Mouse (Mus musculus) gastrocnemius, adult 18-20 months (tissue): ENCODE data around the gene N4bp2l1. TPM values are rescaled to one million over a fixed set of nuclear protein-coding genes. Genes with fewer than 3 reads are reported as not detected.

ENCODE experiments used
- DNase-seq: peaks from one replicate; pipeline ENCODE4 v3.0.0; 2021; ENCODE audit warnings: low spot score
- total RNA-seq, 2 experiments: library from RNA; stranded (reverse); gene quantifications; 2 replicates each; pipeline ENCODE4 v1.2.3; 2021

The N4bp2l1 gene
- total RNA-seq, 2 experiments from 2014 or later: 2.5 to 3.3 TPM

DNA sequence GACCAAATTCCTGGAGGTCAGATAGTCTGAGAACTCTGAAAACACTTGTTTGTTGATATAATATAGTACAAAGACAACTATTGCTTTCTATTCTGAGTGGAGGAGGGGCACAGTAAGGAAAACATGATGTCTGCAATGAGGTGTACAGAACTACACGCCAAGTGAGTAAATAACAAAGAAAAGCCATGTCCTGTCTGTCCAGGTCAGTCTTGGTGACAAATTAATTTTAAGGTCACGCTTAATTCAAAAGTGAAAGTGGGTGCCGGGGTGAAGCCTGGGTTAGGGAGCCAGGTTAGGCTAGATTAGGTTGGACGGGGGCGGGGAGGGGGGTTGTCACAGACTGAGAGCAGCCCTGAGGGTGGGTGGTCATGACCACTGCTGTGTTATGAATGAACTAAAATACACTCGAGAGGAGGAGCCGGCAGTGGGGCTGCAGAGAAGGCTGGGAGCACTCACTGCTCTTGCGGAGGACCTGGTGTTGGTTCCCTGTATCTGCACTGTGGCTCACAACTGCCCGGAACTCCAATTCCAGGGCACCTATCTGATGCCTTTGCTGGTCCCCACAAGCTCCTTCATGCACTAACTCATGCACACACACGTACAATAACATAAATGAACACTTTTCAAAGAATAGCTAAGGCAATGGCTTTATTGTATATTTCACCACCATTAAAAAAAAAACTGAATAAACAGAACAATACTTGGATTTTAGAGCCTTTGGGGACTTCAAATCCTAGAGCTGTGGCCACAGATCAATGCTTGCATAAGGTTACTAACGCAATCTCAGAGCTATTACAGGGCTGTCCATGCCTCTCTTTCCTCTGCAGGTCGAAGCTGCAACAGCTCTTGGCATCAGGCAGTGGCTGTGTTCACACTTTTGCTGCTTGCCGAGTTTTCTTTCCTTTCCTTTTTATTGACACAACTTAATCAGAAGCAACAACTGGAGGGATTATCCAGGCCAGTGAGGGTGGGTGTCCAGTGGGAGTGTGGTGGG is 2.6 kb upstream of the N4bp2l1 start:
- DNase-seq: no peak

DNA sequence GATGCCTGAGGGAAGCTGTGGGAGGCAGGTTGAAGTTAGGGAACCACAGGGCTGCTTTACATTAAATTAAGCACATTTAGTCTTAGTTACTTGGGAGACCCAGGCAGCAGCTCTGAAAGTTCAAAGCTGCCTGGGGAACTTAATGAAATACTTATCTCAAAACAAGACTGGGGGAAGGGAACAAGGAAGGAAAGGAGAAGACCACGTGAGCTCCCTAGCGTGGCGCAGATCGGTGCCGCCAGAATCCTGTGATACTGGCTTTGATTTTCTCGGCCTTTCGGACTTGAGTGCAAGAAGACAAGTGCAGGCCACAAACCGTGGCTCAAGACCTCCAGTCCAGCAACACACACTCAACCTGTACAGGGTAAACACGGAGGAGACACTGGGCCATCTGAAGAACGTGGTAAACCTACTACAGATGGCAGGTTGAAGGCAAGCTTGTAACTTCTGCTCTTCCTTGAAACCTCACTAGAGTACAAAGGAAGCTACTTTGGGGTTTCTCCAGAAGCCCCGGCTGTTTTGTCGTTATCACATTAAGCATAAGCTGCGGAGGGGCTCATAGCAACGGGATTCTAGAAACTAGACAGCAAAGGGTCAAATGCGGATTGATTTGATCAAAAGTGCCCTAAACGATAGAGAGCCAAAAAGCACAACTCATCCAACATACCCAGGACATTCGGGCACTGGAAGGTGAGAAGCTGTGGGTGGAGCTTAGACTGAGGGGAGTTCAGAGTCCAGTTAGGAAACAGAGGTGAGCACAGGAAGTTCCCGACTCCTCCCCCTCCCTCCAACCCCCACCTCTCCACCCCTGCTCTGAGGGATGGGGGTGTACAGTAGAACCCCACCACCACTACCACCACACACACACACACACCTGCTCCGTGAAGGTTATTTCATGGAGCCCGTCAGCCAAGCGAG is 1.5 kb upstream of the N4bp2l1 start:
- no peak for DNase-seq

DNA sequence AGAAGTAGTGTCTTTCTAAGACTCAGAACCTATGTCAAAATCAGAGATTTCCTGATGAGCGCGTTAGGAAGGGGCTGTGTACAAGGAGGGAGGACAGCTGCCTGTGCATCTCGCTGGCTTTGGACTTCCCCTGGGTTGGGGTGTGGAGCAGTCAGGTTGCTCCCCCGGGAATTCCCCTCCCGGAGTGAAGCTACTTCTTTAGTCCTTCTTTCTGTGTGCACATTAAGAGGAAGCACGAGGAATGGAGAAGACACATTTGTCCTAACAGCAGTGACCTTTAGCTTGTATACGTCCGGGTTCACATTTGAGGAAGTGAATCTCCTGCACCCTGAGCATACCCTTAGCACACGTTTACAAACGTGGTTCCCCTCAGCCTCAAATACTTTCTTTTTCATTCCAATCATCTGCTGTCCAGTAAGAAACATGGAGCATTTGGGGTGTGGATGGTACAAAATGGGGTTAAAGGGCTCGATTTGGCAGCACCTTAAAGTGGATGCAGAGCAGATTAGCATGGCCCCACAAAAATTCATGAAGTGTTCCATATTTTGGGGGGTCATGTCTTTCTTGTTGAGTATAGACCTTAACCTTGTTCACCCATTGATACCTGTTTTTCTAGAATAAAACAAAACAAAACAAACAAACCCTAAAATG is 1.5 kb downstream of the N4bp2l1 start:
- DNase-seq: no peak

DNA sequence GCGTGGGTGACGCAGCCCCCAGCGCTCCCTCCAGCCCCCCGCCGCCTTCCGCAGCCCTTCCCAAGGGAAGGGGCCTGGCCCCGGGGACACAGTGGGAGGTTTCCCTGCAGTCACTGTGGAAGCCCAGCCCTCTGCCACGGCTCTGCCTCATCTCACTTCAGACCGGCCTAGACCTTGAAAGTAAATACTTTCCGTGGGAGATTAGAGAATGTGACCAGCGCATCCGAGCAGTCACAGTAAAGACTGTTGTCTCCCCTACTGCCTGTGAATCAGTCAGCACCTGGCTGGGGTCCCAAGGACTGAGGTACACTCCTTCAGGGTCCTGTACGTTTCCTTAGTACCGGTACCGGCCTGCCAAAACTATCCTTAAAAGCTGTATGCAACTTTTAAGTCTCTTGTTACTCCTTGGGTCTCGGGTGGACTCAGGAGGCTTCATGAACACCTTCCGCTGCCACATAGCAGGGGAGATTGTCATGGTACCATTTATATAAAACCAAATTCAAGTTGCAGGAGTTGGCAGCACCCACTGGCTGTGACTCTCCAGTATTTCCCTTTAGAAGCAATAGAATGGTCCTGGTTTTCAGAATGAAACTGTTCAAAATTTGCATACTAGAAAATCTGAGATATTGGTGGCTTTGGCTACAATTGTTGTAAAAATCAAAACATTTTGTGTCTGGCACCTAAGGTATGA is 2.2 kb downstream of the N4bp2l1 start:
- DNase-seq: no peak

DNA sequence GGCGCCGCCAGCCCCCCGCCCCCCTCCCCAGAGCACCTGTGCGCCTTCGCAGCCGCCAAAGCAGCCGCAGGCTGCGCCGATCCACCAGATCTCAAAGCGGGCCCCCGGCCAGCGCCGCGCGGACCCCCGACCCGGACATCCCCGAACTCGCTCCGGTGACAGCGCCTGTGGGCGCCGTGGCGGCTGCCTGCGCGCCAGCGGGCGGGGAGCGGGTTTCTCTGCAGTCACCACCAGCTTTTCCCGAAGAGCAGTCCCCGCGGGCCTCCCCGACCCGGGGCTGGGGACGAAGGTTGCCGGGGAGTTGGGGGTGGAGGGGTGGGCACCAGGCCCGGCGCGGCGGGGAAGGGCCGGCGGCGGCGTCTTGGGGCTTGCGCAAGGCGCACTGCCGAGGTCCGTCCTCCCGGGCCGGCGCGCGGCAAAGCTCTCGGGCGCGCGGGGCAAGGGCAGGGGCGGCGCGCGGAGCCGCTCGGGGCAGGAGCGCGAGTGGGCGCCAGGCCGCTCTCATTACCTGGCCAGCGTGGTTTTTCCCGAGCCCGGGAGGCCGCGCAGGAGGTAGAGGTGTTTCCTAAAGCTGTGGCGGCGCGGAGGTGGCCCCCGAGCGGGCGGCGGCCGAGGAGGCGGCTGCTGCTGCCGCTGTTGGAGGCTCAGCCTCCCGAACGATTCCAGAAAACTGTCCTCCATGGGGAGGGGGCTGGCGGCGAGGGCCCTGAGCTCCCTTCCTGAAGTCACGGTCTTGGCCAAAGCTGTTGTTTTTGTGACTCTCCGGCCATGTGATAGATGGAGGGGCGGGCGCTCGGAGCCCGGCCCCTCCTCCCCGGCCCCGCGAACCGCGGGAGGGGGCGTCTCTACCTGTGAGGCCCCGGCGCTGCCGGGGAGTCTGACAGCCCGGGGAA is 3.0 kb downstream of the N4bp2l1 start:
- DNase-seq: peak; percentile 22

DNA sequence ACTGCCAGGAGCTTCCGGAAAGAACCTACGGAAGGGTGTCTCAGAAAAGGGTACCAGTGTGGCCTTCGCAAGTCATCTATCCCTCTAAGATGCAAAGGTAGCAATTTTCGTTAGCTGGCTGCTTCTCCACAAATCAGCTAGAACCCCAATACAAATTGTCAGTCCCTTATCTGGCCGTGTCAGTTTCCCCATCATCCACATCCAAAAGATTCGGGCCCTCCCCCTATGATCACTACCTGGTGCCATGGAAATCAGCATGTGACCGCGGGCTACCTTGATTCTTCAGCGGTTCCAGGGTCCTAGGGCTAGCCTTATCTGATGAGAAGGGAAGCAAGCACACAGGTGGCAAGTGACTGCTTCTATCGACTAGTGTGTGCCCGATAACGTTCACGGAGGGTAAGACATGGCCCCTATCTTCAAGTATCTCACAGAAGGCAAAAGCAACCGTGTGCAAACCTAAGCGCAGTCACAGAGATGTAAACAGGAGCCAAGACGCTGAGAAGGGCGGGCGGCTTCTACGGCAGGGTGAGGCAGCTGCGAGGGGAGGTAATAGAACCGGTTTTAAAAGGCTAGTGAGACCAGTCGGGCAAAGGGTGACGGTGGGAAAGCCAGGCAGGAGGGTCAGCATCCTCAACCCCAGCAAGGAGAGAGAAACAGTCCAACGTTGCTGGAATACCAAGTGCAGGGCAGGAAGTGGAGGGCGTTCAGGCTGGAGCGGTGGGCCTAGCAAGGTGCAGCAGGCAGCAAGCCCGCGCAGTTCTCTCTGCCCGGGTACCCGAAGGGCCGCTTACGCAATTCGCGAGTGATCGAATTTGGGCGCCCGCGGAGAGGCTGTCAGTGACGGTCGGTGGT is 3.9 kb downstream of the N4bp2l1 start:
- no peak for DNase-seq

DNA sequence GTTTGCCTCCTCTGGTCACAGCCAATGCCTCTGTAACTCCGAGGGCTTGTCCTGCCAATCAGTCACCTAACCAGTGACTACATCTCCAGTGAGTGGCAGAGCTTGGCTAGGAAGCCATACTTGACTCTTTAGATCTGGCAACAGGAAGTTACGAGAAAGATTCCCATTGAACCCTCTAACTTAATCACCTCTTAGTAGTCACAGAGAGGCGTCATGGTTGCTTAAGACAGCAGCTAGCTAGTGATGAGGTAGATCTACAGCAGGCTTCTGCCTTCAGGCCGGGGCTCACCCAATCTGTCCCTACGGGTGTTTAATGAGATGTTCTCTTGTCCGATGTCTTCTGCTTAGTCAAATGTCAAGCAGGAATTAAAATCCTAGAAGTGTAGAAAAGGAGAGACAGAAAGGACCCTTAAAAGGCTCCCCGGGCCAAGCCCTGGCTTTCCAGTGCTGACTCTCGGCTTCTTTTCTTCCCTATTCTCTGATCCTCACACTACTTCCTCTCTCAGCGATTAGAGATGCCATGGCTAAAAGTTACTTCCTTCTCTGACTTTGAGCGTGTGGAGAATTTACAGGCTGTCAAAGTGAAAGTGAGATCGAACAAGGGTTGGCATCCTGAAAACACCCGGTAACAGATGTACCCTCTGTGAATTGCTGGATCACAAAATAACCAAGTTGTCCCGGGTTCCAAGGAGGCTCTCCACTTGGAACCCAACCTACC is 4.6 kb downstream of the N4bp2l1 start:
- DNase-seq: no peak

DNA sequence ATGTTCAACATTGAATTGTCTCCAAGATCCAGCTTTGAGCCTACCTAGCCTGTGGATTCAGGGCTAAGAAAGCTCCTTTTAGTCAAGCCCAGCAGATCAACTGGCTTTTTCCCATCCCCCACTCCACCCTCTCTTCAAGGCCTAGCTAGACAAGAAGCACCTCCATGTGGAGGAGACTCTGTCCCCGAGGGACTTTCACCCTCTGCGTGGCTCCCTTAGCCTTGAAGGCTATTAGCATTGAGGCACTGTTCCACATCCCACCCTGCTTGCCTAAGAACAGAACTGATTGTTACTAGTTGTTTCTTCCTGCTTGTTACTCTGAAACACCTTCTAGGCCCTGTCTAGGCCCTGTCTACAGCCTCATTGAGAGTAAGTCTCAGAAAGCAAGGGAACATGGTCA is 7.0 kb downstream of the N4bp2l1 start:
- DNase-seq: no peak

DNA sequence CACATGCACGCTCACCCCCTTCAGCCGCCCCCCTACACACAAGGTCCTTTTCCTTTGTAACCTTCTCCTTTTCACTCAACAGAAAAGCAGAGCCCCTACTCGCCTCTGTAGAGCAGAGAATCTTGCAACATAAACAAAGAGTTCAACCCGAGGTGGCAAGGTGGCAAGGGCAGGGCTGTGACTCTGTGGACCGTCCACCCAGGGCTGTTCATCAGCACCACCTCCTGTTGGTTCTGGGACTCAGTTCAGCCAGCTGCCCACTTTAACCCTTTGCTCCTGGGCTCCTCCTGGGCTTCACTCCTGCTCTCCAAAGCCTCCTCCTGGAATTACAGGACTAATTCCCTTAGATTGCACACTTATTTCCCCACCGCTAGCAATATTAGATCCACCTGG is 12.7 kb downstream of the N4bp2l1 start:
- DNase-seq: no peak

DNA sequence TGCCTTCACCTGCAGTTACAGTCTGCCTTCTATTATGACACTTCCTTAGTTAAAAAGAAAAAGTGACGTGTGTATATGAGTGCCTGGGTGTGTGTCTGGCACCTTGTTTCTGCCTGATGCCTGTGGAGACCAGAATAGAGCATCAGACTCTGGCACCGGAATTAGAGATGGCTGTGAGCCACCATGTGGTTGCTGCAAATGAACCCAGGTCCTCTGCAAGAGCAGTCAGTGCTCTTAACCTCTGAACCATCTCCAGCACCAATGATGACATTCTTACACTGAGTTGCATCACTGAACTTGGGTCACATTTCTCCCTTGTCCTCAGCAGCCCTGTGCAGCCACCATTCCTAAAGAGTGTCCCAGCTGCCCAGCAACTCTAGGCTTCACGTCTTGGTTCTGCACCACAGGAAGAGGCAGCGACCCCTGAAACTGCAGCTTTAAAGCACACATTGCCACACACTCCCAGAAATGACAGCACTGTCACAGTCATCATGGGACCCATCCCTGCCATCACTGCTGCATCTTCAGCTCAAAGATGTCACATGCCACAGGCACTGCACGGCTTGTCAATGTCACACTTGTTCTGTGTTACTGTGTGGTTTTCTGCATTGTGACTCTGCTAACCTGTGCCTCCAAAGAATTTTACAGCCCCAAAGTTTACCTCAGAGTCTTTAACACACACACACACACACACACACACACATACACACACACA is 13.2 kb downstream of the N4bp2l1 start:
- DNase-seq: peak; percentile 54

DNA sequence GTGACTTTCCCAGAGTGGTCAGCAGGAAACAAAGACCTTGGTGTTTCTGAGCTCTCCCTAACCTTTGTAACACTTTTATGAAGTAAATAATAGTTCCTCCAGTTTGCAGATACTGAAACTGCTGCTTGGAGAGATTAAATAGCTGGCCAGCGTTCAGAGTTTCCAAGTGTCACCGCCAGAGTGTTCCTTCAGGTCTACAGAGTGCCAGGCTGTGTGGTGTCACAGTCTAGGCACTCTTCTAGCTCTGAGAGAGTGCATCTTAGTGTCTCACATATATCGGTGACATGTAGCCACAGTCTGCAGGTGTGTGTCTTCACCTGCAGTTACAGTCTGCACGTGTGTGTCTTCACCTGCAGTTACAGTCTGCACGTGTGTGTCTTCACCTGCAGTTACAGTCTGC is 13.8 kb downstream of the N4bp2l1 start:
- DNase-seq: no peak

DNA sequence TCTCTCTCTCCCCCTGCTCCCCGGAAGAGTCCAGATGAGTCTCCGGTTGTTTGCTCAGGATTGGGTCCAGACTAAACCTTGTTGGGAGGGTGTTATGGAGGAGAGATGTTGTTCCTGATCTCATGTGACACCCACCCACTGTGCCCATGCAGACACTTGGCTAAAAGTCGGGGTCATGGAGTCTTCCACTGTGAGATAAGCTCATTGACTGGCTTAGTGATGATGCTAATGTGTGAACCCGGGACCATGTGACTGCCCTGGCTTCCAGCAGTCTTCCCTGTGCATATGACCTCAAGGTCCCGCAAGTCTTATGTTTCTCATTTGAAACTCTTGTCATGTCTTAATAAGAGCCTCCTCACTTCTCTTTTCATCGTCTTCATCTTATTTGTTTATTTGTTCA is 15.8 kb downstream of the N4bp2l1 start:
- DNase-seq: no peak

DNA sequence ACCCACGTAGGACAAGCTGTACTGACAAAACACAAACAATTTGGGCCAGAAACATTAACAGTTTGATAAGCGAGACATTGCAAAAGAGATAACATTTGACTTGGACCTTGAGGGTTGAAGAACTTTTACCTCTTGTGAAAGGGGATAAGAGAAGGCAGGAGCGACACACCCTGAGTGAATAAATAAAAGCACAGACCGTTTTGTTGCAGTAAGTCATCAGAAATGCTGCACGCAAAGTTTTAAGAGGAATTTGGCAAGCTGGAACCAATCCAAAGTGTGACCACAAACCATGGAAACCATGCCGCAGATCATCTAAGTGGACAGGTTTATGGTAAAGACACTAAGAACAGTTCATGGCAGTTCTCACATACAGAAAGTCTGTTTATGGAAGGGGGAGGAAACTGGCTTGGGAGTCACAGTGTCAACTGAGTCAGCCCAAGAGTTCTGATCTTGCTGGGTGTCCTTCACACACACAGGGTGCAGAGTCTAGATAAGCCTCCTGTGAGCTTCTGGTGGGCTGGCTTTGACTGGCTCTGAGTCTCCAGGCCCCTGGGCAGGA is 18.3 kb downstream of the N4bp2l1 start:
- no peak for DNase-seq

DNA sequence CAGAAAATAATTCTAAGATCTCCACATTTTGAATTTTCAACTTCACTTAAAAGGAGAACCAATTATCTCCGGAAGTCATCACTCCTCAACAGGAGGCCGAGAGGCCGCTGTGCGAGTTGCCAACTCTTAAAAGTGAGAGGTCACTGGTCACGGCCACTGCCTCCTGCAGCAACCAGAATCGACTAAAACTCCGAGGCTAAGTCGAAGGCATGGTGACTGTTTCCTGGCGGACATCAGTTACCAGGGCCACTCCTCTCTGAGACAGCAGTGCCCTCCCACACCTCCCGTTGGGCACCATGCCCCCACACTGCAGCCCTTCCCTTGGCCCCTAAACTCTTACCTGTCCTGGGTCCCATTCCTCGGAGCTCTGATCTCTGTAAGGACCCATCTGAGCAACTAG is 20.2 kb downstream of the N4bp2l1 start:
- DNase-seq: no peak

DNA sequence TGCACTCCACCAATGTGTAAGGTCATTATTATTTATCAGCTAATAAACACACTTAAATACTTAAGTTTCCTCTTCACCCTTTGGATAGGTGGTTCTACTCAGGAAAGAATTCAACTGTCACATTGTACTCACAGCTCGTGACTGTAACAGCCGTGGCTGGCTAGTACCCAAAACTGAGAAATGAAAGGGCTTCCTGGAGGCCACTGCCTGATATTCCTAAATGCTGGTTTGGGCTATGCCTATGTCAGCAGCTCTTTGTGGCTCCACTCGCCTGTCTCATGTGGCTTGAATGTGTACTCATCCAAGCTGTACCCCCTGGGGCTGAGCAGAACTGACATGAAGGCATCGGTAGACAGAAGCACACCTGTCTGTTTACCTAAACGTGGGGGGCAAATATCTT is 22.1 kb downstream of the N4bp2l1 start:
- DNase-seq: no peak

DNA sequence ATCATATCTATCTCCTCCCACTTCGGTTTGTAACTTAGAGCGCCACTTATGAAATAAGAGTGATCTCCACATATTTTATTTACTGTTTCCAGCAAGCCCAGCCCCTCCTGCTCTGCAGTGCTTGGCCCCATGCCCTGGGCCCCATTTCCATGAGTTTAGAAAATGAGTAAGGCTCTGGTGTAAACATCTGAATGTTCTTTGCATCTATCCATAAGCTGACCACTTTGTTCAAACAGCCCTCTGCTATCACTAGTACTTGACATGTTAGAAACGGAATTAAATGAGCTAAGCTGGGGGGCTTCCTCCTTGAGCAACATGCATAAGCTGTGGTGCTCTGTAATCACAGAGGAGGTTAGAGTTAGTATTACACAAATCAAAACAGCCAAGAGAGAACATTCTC is 22.6 kb downstream of the N4bp2l1 start:
- DNase-seq: no peak

DNA sequence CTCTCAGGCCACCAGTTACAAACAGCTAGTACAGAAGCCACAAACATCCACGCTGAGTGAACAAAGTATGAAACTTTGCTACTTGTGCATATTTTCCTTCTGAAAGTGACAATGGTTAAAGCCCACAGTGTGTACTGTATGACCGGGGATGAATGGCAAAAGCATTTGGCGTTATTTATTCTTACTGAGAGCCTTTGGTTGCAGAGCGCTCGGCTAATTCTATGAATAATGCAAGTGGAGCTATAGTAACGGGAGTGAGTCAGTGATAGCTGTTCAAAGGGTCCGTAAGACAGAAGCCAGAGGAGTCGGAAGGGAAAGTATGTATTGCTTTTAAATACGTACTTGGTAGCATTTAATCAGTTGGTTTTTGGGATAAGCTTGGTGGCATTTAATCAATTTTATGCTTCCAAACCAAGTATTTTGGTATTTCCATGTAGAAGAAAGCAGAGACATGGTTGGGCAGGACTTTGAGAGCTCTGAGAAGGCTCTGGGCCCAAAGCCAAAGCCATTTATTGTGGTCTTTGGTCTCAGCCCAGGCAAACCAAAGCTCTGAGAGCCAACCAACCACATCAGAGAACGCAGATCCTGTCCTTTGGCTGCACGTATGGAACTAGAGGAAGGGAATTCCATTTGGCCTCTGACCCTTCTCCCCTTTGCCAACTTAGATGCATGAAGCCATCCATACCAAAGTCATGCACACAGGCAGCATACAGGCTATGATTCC is 26.3 kb downstream of the N4bp2l1 start:
- DNase-seq: no peak
